Mouse (Mus musculus): ENCODE results near the gene Soat1. TPM values are rescaled to one million over a fixed set of nuclear protein-coding genes. Genes with fewer than 3 reads are reported as not detected.

Soat1 gene
- polyA plus RNA-seq, 1 experiment from 2014 or later: 27.7 TPM

DNA sequence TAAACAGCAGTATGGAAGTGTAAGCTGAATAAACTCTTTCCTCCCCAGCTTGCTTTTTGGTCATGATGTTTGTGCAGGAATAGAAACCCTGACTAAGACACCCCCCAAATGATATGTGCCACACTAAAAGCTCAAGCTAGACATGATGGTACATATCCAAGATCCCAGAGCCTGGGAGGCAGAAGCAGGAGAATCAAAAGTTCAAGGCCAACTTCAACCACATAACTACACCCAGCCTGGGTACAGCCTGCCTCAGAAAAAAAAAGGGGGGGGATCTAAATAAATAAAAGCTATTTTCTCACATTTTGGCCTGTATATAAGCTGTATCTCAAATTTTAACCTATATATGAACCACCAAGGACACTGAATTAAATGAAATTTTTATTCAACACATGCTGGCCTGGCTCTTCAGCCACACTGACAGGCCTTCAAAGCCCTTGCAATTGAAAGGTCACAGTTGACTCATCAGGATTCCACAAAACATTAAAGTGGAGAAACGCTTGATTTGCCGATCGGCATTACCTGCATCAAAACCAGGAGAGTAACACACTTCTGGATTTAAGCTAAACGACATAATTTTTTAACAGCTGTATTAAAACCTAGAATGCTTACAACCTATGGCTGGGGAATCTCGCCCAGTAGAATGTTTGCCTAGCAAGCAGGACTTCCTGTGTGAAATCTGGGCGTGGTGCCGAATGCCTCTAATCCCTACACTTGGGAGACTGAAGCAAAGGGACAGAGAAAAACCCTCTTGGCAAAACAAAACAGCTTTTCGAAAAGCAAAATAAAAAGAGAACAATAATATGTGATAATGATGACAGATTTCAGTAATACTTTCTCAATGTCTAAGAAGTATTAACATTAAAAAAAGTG, 9.9 kb downstream of the Soat1 start:
- Histone ChIP-seq H3K4me2 (no peak overlapping the region), H3K27ac (no peak overlapping the region), H3K4me1 (replicated peaks) (peaks cover 19% of the 10 kb centered on the region), H3K9ac (no peak overlapping the region), H3K9me3 (replicated peaks) (no peaks in the 10 kb centered on the region), H3K27me3 (no peaks in the 10 kb centered on the region), H3K36me3 (peaks cover 13% of the 10 kb centered on the region), H3K4me3 (no peak overlapping the region)
- WGBS: 76% methylated on average over 8 of the region's 8 CpGs
- no peak for ATAC-seq (replicated peaks; ENCODE audit: insufficient number of reproducible peaks, insufficient read depth, low FRiP score, low read depth)

DNA sequence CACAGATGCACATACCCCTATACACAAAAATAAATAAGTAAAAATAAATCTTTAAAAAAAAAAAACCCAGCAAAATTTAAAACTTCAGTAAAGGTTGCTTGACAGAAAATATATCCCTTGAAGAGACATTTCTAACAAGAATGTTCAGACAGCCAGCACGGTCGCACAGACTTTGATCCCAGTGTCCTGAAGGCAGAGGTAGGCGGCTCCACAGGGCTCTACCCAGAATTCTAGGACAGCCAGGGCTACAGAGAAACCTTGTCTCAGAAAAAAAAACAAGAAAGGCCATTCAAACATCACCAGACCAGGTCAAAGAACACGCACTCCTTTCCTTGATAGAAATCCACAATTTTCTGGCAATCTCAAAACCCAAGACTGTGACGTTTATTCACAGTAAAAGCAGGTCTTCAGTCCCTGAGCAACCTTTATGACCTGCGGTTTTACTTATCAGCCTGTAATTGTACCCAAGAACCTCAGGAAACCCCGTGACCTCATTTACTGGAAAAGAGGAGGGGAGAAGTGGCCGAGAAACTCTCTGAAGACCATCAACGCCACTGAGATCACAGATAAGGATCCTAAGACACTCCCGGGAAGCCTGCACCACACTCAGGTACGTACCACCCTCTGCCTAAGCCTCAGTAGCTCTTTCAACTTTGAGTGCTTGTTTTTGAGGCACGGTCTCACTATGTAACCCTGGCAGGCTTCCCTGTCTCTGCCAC, 11.7 kb downstream of the Soat1 start:
- H3K4me2 ChIP-seq: no peak overlapping the region
- peaks cover 13% of the 10 kb centered on the region for H3K36me3 ChIP-seq
- H3K9me3 ChIP-seq (replicated peaks): no peaks in the 10 kb centered on the region
- H3K27me3 ChIP-seq: no peaks in the 10 kb centered on the region
- H3K4me3 ChIP-seq: no peak overlapping the region
- ATAC-seq (replicated peaks; ENCODE audit: insufficient number of reproducible peaks, insufficient read depth, low FRiP score, low read depth): no peak
- WGBS: 60% methylated on average over 12 of the region's 12 CpGs
- peaks cover 8% of the 10 kb centered on the region for H3K4me1 ChIP-seq (replicated peaks)
- H3K27ac ChIP-seq: no peak overlapping the region
- H3K9ac ChIP-seq: no peak overlapping the region

DNA sequence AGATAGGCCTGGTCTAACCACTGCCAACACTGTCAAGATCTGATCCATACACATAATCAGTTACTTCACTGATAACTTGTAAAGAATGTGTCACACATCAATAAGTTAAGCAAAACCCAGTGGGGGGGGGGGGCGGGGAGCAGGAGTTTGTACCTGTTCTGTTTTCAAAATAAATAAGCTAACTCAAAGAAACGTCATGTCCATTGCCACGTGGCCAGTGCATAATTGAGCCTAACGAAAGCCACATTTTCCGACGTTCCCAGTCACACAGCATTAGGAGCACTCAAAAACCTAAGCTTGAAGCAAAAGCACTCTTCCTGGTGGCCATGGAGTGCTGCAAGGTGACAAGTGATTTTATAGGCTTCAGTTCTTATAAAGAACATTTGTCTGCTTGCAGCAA, 13.1 kb downstream of the Soat1 start:
- ATAC-seq (replicated peaks; ENCODE audit: insufficient number of reproducible peaks, insufficient read depth, low FRiP score, low read depth): no peak
- Histone ChIP-seq H3K4me3 (no peak overlapping the region), H3K36me3 (peaks cover 7% of the 10 kb centered on the region; the same call in 1 of the 2 replicates), H3K9me3 (replicated peaks) (no peaks in the 10 kb centered on the region), H3K4me1 (replicated peaks) (peaks cover 8% of the 10 kb centered on the region), H3K9ac (no peak overlapping the region), H3K27ac (no peak overlapping the region), H3K4me2 (no peak overlapping the region), H3K27me3 (no peaks in the 10 kb centered on the region)
- WGBS: 80% methylated on average over 6 of the region's 6 CpGs

DNA sequence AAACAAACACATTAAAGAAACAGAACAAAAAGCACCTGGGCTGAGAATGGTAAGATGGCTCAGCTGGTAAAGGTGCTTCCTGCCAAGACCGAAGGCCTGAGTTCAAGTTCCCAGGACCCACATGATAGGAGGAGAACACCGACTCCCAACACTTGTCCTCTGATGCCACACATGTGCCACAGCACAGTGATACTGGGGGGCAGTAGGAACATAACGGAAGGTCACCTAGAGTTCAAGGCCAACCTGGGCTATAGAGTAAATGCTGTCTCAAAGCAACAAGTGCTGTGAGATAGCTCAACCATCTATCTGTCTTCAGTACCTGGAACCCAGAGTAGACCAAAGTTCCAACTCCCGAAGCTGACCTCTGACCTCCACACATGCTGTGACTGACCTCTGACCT, 13.9 kb downstream of the Soat1 start:
- no peak overlapping the region for H3K4me2 ChIP-seq
- H3K27ac ChIP-seq: peak overlapping the region; percentile 44
- WGBS: 86% methylated on average over 4 of the region's 4 CpGs

DNA sequence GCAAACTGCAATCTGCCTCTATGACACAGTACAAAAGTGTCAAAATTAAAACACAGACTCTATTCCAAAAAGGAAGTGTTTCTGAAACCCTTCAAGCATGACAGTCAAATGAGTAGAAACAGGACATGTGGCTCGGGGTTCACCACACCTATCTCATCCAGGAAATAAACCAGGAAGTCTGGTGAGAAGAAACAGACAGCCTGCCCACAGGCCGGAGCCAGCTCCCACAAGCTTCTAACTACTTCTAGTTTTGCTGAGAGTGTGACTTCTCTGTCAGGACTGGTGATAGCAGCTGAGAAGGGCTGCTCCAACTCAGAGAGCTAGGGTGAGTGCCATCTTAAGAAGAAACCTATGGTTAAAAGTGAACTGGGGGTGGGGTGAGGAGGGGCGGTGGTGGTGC, 14.4 kb downstream of the Soat1 start:
- 0 out of 2 replicates have a peak, but pooled peaks cover 2% of the 10 kb centered on the region for H3K36me3 ChIP-seq
- H3K9me3 ChIP-seq (replicated peaks): no peaks in the 10 kb centered on the region
- H3K27me3 ChIP-seq: no peaks in the 10 kb centered on the region
- H3K9ac ChIP-seq: no peak overlapping the region
- WGBS: 43% methylated on average over 3 of the region's 3 CpGs
- H3K4me1 ChIP-seq (replicated peaks): peaks cover 8% of the 10 kb centered on the region
- no peak overlapping the region for H3K4me3 ChIP-seq
- no peak overlapping the region for H3K4me2 ChIP-seq
- H3K27ac ChIP-seq: peak overlapping the region; percentile 44
- 0 out of 2 replicates have a peak, but pooled peaks have one; percentile 31 for ATAC-seq (replicated peaks; ENCODE audit: insufficient number of reproducible peaks, insufficient read depth, low FRiP score, low read depth)

More for the DNA sequence above, 13.9 kb downstream of the Soat1 start:
- Histone ChIP-seq H3K9me3 (replicated peaks) (no peaks in the 10 kb centered on the region), H3K9ac (no peak overlapping the region), H3K36me3 (peaks cover 2% of the 10 kb centered on the region; the same call in 1 of the 2 replicates), H3K4me3 (no peak overlapping the region), H3K4me1 (replicated peaks) (peaks cover 8% of the 10 kb centered on the region), H3K27me3 (no peaks in the 10 kb centered on the region)
- ATAC-seq (replicated peaks; ENCODE audit: insufficient number of reproducible peaks, insufficient read depth, low FRiP score, low read depth): no peak

DNA sequence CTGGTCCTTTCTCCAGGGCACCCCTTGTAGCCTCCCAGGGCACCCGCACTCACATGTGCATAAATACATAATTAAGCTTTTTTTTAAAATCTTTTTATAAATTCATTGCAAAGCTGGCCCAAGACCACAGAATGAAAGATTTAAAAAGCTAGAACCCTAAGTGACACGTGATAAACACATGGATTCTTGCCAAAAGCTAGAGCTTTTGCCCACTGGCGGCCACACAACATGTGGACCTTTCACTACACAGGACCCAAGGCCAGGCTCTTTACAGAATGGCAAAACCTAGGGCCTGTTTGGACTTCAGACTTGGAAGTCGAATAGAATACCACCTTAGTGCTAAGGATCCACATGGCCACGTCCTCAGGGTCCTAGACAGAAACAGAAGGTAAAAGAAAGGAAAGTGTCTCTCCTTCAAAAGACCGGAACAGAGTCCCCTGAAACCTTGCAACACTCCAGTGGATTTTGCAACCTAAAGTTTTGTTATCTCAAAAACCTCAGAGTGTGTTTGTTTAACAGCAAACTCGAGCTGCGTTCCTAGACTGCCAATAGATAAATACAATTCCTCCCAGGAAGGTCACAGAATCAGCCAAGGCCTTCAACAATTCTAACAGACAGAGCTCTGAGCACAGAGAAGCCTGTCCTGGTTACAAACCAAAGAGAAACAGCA, 15.6 kb downstream of the Soat1 start:
- Histone ChIP-seq H3K36me3 (0 out of 2 replicates have a peak, but pooled peaks cover 2% of the 10 kb centered on the region), H3K4me3 (no peak overlapping the region), H3K27me3 (no peaks in the 10 kb centered on the region), H3K9ac (no peak overlapping the region), H3K4me2 (no peak overlapping the region), H3K4me1 (replicated peaks) (peaks cover 8% of the 10 kb centered on the region), H3K9me3 (replicated peaks) (no peaks in the 10 kb centered on the region), H3K27ac (no peak overlapping the region)
- no peak for ATAC-seq (replicated peaks; ENCODE audit: insufficient number of reproducible peaks, insufficient read depth, low FRiP score, low read depth)
- WGBS: 54% methylated on average over 8 of the region's 8 CpGs

DNA sequence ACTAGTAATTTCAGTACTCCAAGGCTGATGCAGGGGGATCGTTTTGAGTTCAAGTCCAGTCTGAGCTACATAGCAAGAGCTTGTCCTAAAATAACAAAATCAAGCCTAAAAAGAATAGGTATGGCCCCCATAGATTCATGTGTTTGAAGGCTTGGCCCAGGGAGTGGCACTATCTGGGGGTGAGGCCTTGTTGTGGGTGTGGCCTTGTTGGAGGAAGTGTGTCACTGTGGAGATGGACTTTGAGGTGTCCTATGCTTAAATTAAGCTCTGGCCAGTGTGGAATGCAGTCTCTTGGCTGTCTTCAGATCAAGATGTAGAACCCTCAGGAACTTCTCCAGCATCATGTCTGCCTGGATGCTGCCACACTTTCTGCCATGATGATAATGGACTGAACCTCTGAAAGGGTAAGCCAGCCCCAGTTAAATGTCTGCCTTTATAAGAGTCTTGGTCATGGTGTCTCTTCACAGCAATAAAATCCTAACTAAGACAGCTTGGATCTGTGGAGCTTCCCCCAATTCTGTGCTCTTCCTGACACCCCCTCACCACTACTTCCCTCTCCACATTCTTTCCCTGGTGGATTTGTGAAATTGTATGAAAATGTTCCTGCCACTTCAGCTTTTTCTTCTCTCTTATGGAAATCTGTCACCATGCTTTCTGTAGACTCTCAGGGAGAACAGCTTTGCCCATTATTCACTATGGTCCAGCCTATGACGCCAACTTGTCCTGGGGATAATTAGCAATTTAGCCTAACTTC, 18.9 kb downstream of the Soat1 start:
- no peak for ATAC-seq (replicated peaks; ENCODE audit: insufficient number of reproducible peaks, insufficient read depth, low FRiP score, low read depth)
- WGBS: 94% methylated on average over 2 of the region's 2 CpGs
- no peak overlapping the region for H3K27ac ChIP-seq
- no peak overlapping the region for H3K4me3 ChIP-seq
- H3K9me3 ChIP-seq (replicated peaks): no peaks in the 10 kb centered on the region
- H3K9ac ChIP-seq: no peak overlapping the region
- H3K36me3 ChIP-seq: 0 out of 2 replicates have a peak, but pooled peaks cover 2% of the 10 kb centered on the region
- no peaks in the 10 kb centered on the region for H3K27me3 ChIP-seq
- peaks cover 5% of the 10 kb centered on the region for H3K4me1 ChIP-seq (replicated peaks)
- no peak overlapping the region for H3K4me2 ChIP-seq

DNA sequence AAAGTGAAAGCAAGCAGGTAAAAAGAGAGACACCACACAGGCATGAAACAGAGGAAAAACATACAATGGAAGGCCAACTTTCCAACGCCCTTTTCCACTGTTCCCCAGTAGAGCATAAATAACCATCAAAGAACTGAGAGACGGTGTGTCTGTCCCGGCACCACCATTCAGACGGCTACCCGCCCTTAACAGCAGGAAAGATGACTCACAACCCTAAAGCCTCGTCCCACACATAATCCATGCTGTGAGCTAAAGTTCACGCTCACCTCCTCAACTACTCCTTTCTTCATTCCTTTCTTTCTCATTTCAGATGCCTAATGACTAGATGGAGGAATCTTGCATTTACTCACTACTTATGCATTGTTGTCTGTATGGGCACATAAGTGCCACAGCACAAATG, 19.7 kb downstream of the Soat1 start:
- no peak overlapping the region; the same call in 1 of the 2 replicates for H3K27ac ChIP-seq
- no peak overlapping the region for H3K9ac ChIP-seq
- no peak for ATAC-seq (replicated peaks; ENCODE audit: insufficient number of reproducible peaks, insufficient read depth, low FRiP score, low read depth)
- H3K9me3 ChIP-seq (replicated peaks): no peaks in the 10 kb centered on the region
- H3K4me3 ChIP-seq: no peak overlapping the region
- no peak overlapping the region for H3K4me2 ChIP-seq
- no peaks in the 10 kb centered on the region for H3K27me3 ChIP-seq
- H3K36me3 ChIP-seq: 0 out of 2 replicates have a peak, but pooled peaks cover 2% of the 10 kb centered on the region
- H3K4me1 ChIP-seq (replicated peaks): no peaks in the 10 kb centered on the region
- 53% methylated on average over 7 of the region's 7 CpGs for WGBS

DNA sequence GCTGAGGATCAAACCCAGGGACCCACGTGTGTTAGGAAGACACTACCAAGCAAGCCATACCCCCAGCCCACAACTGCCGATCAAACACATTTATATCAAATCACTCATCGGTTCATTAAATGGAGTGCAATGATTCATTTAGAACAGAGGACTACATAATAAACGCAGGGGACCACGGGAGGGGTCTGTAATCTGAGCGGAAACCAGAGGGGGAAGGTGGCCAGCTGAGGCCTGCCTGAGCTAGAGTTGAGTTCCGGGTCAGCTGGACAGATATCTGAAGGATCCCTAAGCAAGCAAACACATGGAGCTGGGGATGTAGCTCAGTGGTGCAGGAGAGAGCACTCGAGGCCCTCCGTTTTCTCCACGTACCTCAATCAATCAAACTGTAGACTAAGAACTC, 20.3 kb downstream of the Soat1 start:
- H3K27me3 ChIP-seq: no peaks in the 10 kb centered on the region
- H3K4me1 ChIP-seq (replicated peaks): no peaks in the 10 kb centered on the region
- H3K4me3 ChIP-seq: no peak overlapping the region
- ATAC-seq (replicated peaks; ENCODE audit: insufficient number of reproducible peaks, insufficient read depth, low FRiP score, low read depth): no peak
- 0 out of 2 replicates have a peak, but pooled peaks cover 2% of the 10 kb centered on the region for H3K36me3 ChIP-seq
- 62% methylated on average over 10 of the region's 10 CpGs for WGBS
- no peak overlapping the region; the same call in 1 of the 2 replicates for H3K27ac ChIP-seq
- no peak overlapping the region for H3K4me2 ChIP-seq
- H3K9ac ChIP-seq: no peak overlapping the region
- H3K9me3 ChIP-seq (replicated peaks): no peaks in the 10 kb centered on the region

DNA sequence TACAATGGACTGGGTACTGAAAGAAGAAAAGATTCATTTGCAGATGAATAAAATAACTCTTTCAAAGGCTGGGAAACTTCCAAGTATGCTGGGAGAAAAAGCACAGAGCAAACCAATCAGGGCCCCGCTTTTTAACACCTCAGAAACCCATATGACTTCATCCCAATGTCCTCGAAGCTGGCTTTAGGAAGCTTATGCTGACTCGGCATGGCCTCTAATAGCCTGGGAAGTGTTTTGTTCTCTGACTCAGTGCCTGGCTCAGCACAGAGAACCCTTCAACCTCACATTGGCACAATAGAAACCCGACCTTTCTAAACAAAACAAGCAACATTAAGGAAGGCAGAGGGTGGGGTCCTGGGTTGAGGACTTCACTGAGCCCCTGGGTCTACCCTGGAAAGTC, 23.7 kb downstream of the Soat1 start:
- 40% methylated on average over 4 of the region's 4 CpGs for WGBS
- Histone ChIP-seq H3K36me3 (no peaks in the 10 kb centered on the region), H3K4me3 (no peak overlapping the region), H3K27me3 (no peaks in the 10 kb centered on the region), H3K27ac (no peak overlapping the region), H3K4me2 (no peak overlapping the region), H3K9me3 (replicated peaks) (no peaks in the 10 kb centered on the region), H3K9ac (no peak overlapping the region), H3K4me1 (replicated peaks) (no peaks in the 10 kb centered on the region)
- no peak for ATAC-seq (replicated peaks; ENCODE audit: insufficient number of reproducible peaks, insufficient read depth, low FRiP score, low read depth)

All from heart, embryonic 15.5 days (tissue).